Mouse (Mus musculus): ENCODE results near the gene Spock1. TPM values are rescaled to one million over a fixed set of nuclear protein-coding genes. Genes with fewer than 3 reads are reported as not detected.
"Not testable (repeated sequence)": the region's sequence is repeated elsewhere in the genome, so short reads cannot be mapped to it uniquely, and the experiment has no call there.

Gene Spock1
- total RNA-seq, 2 experiments from 2014 or later, result 179 to 213 TPM

DNA sequence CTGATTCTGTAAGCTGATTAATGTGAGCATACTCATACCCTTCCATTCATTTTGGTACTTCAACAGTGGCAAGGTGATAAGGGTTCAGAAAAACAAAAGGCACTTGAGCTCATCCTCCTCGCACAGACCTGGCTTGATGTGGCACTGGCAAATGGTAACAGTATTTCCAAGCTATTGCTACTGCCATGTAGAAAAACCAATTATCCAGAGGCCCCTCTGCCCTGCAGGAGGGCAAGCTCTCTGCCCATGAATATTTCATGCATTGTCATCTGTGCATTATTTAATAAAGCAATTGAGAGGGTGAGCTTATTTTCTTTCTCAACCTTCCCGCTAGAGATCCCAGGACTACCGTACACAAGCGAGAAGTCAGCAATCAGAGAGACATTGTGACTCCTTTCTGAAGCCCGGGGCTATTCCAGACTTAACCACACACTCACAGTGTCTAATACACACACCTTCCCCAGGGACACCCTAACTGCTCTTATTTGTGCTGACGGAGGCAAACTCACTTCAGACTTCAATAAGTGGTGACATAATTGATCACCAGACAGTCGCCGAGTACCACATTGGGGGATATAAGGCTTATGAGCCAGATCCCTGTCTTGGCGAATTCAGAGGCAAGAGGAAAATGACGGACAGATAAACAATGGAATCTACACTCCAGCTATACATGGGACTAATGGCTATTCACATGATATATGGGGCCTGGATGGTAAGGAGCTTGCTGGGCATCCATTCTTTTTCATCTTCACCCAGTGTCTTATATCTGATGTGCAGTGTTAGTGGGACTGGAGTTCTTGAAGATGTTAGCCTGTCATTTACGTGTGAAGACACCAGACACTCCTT lies 296.6 kb downstream of the Spock1 start:
- H3K4me3 ChIP-seq, result no peak overlapping the region
- no peak for DNase-seq (ENCODE audit: low spot score in 2 of 2)
- no peak for TF ChIP-seq CTCF (conservative IDR thresholded peaks at IDR 0.05)
- no peak overlapping the region for H3K27ac ChIP-seq

GRCm38 (mm10) chr13:57609946-57610345 lies 298.2 kb downstream of the Spock1 start:
- H3K4me3 ChIP-seq, result no peak overlapping the region
- TF ChIP-seq CTCF (conservative IDR thresholded peaks at IDR 0.05), result no peak
- no peak for DNase-seq (ENCODE audit: low spot score in 2 of 2)
- no peak overlapping the region for H3K27ac ChIP-seq

GRCm38 (mm10) chr13:57604437-57604836 lies 303.7 kb downstream of the Spock1 start:
- Histone ChIP-seq H3K4me3 (no peak overlapping the region), H3K27ac (no peak overlapping the region)
- DNase-seq (ENCODE audit: low spot score in 2 of 2), result no peak
- no peak for TF ChIP-seq CTCF (conservative IDR thresholded peaks at IDR 0.05)

GRCm38 (mm10) chr13:57603226-57603625 lies 304.9 kb downstream of the Spock1 start:
- H3K4me3 ChIP-seq, result no peak overlapping the region
- peak in 1 of 2 experiments; percentile 15 for DNase-seq (ENCODE audit: low spot score in 2 of 2)
- no peak overlapping the region for H3K27ac ChIP-seq
- TF ChIP-seq CTCF (conservative IDR thresholded peaks at IDR 0.05), result no peak

DNA sequence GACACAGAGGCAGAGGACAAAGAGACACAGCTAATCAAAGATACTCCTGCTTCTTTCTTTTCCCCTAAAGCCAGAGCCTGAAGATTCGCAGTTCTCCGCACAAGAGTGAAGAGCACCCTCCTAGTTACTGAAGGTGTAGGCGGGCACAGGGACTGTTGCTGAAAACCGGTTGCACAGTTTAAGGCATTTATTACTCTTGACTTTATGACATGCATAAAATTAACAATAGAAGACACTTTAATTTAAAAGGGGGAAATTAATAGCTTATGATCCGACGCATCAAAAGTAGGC lies 312.4 kb downstream of the Spock1 start:
- Histone ChIP-seq H3K27ac (peak overlapping the region; percentile 1; the same call in 1 of the 2 replicates), H3K4me3 (peak overlapping the region; percentile 30; the same call in 1 of the 2 replicates)
- TF ChIP-seq CTCF (conservative IDR thresholded peaks at IDR 0.05), result no peak
- DNase-seq (ENCODE audit: low spot score in 2 of 2), result no peak

DNA sequence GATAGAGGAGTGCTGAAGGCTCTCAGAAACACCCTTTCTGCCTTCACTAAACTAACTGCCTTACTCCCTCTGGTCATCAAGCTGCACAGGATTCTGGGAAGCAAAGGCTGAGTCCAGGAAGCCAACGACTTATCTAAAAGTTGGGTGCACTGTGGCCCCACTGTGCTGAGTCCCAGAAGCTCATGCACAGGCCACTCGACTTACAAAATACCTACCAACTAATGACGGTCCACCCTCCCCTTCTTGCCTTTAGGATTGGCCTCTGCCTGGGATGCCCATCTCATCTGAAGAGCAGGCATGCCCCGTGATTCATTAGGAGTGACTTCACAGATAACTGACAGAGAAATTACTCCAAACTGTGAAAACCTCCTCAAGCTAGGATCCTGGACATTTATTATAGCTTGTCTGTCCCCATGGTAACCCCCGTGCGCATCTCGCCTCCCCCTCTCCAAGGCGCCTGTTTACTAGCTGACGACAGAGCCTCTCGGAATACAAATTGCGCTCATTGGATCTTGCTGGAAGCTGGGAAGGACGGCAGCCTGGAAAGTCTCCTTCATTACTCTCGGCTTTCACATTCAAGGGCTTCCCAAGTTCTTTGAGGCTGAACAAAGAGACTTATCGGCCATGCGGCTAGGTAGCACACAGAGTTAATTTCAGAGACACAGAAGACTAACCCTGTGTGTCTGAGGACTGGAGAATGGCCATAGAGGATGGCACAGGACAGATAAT lies 312.9 kb downstream of the Spock1 start:
- H3K4me3 ChIP-seq, result peak overlapping the region; percentile 30; the same call in 1 of the 2 replicates
- TF ChIP-seq CTCF (conservative IDR thresholded peaks at IDR 0.05), result no peak
- peak; percentile 47 to 63 for DNase-seq (ENCODE audit: low spot score in 2 of 2)
- peak overlapping the region; percentile 1; the same call in 1 of the 2 replicates for H3K27ac ChIP-seq

DNA sequence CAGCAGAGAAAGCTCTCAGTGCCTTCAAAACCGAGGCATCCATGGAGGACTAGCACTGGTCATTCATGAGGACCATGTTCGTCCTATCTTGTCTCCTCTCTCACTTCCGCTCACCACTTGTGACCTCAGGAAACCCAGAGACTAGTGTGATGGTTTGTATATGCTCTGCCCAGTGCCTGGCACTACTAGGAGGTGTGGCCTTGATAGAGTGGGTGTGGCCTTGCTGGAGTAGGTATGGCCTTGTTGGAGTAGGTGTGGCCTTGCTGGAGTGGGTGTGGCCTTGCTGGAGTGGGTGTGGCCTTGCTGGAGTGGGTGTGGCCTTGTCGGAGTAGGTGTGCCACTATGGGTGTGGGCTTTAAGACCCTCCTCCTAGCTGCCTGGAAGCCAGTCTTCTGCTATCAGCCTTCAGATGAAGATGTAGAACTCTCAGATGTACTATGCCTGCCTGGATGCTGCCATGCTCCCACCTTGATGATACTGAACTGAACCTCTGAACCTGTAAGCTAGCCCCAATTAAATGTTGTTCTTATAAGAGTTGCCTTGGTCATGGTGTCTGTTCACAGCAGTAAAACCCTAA lies 318.7 kb downstream of the Spock1 start:
- not testable (repeated sequence) for DNase-seq (ENCODE audit: low spot score in 2 of 2); H3K27ac ChIP-seq; H3K4me3 ChIP-seq

GRCm38 (mm10) chr13:57588558-57589273 lies 319.4 kb downstream of the Spock1 start:
- Histone ChIP-seq H3K4me3 (no peak overlapping the region), H3K27ac (no peak overlapping the region; the same call in 1 of the 2 replicates)
- TF ChIP-seq CTCF (conservative IDR thresholded peaks at IDR 0.05), result no peak
- peak in 1 of 2 experiments; percentile 29 for DNase-seq (ENCODE audit: low spot score in 2 of 2)

DNA sequence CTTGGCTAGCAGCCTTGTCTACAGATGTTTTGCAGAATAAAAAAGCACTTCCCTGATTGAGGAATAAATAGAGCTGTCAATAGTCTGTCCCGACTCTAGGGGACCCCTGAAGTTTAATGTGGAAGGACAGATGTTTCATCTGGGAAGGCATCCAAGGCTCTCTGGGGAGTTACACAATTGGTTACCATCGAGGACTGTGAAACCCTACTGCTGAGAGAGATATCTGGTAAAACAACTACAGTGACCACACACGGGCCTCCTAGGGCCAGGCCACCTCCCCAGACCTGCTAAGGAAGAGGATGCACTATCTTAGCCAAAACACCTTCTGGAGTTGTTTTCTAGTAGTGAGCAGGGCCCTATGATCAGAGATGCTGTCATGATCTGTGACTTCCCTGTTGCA lies 323.0 kb downstream of the Spock1 start:
- no peak for DNase-seq (ENCODE audit: low spot score in 2 of 2)
- Histone ChIP-seq H3K4me3 (no peak overlapping the region), H3K27ac (no peak overlapping the region)
- 0 out of 2 replicates have a peak, but pooled peaks have one; percentile 8 for TF ChIP-seq CTCF (conservative IDR thresholded peaks at IDR 0.05)

DNA sequence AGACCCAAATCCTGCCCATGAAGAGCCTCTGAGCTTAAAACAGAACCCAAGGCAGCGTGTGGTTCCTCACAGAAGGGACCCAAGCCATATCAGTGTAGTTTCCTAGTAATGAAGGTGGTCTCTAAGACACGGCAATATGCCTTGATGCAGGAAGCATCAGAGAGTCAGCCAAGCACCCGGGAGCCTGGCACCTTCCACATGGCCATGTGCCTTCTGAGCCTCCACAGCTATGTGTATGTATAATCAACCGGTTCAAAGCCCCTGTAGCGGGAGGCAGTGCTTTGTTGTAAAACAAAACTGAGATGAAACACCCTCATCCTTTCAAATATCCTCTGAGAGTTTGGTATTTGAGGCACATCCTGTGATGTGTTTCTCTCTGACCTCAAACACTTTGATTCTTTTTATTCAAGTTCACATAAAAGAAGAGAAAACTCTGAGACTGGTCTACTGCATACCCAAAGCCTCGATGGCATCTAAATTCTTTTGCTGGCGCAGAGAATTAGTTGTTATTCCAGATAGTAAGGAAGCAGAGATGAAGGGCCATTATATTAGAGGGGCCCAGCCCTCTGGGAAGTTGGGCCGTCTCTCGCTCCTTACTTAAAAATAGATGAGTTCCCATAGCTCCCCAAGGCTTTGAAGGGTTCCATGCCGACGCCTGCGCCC lies 325.7 kb downstream of the Spock1 start:
- no peak for TF ChIP-seq CTCF (conservative IDR thresholded peaks at IDR 0.05)
- Histone ChIP-seq H3K27ac (no peak overlapping the region), H3K4me3 (no peak overlapping the region)
- DNase-seq (ENCODE audit: low spot score in 2 of 2), result no peak

- no peak for DNase-seq (ENCODE audit: low spot score in 2 of 2)
- H3K27ac ChIP-seq, result no peak overlapping the region
- no peak overlapping the region for H3K4me3 ChIP-seq
- no peak for TF ChIP-seq CTCF (conservative IDR thresholded peaks at IDR 0.05)
Observed at GRCm38 (mm10) chr13:57577541-57578244, 330.4 kb downstream of the Spock1 start.

GRCm38 (mm10) chr13:57573501-57573900 lies 334.6 kb downstream of the Spock1 start:
- no peak for DNase-seq (ENCODE audit: low spot score in 2 of 2)
- no peak overlapping the region for H3K4me3 ChIP-seq
- TF ChIP-seq CTCF (conservative IDR thresholded peaks at IDR 0.05), result no peak
- H3K27ac ChIP-seq, result no peak overlapping the region
